Mouse (Mus musculus): Measurements from ENCODE around the gene Tmcc3. TPM values are rescaled to one million over a fixed set of nuclear protein-coding genes. Genes with fewer than 3 reads are reported as not detected.

Gene Tmcc3
- 13.2 and 13.6 TPM in 2 replicates for total RNA-seq (2021)
- long read RNA-seq, full-length matches to known transcripts, result 9 of 13 reads
- long read RNA-seq, partial matches to known transcripts, result 0 of 13 reads
- long read RNA-seq, other reads (novel, unspliced or antisense), result 4 of 13 reads

- DNase-seq, result no peak
Observed at GRCm38 (mm10) chr10:94311511-94312006, at the start of gene Tmcc3. Tmcc3 (plus strand) TSS chr10:94311949.

DNA sequence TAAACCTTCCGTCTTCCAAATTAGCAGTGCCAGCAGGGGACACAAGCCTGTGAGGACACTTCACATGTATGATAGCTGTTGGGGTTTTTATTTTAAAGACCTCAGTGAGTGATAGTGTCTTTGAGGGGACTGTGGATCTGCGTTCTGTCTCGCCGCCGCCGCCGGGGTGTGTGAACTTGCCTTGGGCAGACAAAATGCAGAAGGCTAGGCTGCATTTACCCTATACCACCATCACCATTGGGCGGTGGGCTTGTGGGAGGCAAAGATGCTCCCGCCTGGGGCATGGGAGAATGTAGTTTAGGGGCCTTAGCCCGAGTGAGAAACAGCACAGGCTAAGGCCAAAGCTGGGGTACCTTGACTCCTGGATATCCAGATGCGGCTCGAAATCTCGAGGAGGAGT, 49.1 kb upstream of the Tmcc3 start:
- no peak for DNase-seq

DNA sequence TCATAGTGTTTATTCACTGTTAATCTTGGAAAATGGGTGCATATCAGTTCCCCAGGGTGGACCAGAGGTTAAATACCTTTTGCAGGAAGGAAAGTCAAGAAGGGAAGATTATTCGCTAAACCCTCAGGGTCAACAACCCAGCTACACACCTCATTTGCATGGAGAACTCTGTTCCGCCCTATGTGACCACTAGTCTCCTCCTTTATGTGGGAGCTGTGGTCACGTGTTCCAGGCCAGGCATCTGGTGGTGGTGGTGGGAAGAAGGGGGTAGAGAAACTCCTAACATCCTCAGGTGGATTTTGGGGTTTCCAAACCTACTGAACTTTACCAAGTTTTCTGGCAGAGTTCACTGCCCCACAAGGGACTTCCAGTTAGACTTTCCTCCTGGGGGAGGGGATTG, 48.5 kb upstream of the Tmcc3 start:
- no peak for DNase-seq

DNA sequence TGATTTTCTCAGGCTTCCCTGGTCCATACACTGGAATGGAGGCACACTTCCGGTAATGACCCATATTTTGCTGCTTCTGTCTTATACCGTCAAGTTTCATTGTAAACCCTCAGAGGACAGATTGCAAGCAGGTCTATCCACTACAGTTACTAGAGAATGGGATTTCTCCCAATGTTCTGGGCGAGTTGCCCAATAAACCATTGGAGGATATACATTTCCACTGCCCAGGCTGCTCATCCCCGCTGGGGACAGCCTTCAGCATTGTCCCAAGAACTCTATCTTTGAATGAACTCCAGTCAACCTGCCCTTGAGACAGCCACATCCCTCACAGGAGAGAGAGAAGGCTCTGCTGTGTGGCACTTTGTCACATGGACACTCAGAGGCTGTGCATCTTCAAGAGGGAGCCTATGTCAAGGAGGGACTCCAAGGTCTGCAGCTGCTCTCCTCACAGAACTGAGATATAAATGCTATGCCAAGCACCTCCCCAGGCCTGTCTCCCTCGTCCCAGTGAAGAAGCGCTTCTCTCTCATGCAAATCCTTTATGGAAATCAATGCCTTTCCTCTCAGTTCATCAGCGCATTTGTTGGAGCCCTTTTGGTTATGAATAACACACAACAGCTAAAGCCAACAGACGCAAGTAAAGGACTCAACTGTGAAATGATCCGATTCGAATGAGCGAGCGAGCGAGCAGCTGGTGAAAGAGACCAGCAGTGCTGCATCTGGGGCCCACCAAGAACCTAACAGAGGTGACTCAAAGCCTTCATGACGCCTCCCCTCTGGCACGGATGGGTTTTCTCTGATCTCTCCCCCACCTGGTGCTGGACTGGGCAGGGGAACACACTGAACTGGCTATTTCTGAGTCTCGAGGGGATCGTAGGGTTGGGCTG, 45.9 kb upstream of the Tmcc3 start:
- no peak for DNase-seq

- no peak for DNase-seq
Observed at GRCm38 (mm10) chr10:94275321-94275720, 36.4 kb upstream of the Tmcc3 start.

- DNase-seq, result no peak
Observed at GRCm38 (mm10) chr10:94276511-94276910, 35.2 kb upstream of the Tmcc3 start.

DNA sequence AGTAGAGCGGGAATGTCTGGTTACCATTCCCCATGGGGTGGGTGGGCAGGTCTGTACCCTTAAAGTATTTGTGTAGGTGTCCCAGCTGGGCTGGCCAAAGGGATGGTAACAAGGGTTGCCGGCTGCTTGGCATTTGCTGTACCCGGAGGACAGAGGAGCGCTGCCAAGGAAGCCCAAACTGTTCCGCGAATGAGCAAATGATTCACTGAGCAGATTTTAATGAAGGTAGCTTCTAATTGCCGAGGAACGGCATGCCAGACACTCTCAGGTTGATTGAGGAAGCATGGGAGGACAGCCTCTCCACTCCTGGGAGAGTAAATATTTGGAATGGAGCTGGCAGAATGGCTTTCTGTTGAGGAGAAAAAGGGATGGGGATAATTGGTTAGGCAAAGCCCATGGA, 29.6 kb upstream of the Tmcc3 start:
- DNase-seq, result no peak

- DNase-seq, result no peak
Observed at GRCm38 (mm10) chr10:94282797-94283196, 29.0 kb upstream of the Tmcc3 start.

- DNase-seq, result no peak
Observed at GRCm38 (mm10) chr10:94294437-94294836, 17.3 kb upstream of the Tmcc3 start.

DNA sequence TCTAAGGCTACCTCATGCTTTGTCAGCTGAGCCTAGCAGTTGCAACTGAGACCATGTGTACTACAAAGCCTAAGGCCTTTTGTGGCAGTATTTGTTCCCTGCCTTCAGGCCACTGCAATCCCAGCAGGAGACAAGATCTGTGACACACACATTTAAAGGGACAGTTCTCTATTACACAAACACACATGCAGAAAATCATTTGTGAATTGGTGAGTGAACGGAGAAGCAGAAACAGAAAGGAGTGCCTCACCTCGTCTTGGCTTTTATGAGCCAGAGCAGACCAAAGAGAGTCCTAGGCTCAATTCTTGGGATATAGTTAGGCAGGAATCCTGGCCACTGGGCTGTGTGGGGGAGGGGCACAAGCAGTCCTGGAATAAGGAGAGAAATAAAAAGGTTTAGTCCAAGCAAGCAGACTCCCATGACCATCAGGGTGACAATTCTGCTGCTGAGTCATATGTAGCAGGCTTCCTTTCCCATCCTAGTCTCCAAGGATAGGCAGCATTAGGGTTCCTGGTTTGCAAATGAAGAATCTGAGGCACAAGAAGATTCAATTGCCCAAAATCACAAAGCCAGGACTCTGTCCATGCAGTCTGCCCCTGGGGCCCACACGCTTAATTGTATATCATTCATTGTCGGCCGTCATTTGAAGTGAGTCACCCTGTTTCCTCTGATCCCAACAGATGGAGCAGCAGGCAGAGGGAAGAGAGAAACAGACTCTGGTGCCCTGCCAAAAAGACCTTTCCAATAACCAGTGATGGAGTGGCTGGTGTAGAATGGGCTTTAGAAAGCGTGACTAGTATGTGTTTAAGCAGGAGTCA, 16.6 kb upstream of the Tmcc3 start:
- no peak for DNase-seq

- no peak for DNase-seq
Observed at GRCm38 (mm10) chr10:94295923-94296605, 15.7 kb upstream of the Tmcc3 start.

DNA sequence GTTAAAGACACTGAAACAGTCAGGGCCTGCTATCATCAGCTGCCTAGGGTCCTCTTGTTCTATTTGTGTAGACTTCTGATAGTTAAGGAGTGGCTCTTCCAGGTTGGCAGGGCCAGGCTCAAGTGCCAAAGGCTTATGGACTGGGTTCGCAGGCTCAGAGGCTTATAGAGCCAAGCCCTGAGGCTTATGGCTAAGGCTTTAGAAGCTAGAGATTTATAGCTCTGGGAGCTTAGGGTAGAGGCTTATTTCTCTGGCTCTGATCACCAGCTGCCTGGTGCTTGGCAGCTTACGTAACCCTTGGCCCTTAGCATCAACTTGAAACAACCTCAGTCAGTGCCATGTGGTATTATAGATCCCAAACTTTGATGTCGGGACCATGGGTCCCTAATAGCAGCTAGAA, 13.3 kb upstream of the Tmcc3 start, which contains the start of gene Gm4792:
TSS of gene Gm4792 (minus strand) at position 233 of the 400 bp plus-strand sequence.
- no peak for DNase-seq

DNA sequence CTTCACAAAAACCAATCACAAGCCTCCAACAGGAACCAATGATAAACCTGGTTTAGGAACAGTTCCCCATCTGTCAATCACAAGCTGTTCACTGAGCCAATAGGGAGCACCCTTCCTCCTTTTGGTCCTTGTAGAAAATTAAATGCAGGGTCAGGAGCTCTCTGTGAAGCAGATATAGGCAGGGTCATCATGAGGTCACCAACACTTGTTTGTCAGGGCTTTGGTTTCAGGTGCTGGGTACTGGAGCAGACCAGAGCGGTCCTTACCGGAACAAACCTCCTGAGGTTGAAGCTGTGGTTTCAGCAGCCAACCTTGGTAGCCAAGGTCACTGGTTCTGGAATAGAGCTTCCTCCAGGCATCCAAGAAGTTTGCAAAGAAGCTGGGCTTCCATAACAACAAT, 12.4 kb upstream of the Tmcc3 start:
- no peak for DNase-seq

- no peak for DNase-seq
Observed at GRCm38 (mm10) chr10:94304064-94304657, 7.6 kb upstream of the Tmcc3 start.

DNA sequence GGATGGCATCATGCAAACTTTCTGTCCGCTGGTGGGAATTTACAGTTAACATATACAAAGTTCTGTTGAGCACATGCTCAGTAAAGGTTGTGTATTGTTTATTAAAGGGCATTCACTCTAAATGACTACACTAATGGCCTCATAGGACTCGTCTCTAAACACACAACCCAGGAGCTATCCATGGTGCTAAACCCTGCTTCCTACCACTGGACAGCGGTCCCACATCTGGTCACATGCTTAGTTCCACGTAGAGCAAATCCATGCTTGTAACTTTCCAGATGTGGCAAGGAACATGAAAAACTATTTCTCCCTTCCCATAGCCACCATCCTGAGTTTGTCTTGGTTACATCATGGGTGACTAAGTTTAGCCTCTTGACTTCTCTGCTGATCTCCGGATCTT, 6.2 kb upstream of the Tmcc3 start:
- no peak for DNase-seq

DNA sequence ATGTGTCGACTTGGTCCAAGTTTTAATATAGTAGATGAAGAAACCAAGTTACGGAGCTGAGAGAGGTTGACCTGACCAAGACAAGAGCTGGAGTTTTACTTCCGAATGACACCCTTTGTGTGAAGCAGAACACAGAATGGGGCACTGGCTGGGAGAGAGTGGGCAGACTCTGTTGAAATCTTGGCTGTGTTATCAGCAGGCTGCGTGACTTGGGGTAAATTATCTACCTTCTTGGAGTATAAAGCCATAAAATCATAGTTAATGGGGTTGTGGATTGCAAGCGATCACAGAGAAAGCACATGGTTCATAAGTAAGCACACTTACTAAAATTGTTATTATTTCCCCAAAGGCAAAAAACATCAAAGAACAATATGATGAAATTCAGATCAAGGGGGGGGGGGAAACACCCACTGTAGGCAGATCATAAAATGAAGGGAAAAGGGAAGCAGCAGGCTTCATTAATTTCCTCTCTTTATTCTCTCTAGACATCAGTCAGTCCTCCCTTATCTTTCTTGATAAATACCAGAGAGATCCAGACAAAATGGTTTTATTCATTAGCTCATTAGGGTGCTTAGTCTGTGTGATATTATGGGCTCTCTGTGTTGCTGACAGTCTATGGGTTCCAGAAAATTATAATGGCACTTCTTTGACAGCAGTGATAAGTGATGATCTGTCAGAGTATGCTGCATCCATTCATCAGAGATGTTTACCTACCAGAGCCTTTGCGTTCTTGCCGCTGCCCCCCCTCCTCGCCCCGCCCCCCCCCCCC, 1.1 kb upstream of the Tmcc3 start:
- no peak for DNase-seq

DNA sequence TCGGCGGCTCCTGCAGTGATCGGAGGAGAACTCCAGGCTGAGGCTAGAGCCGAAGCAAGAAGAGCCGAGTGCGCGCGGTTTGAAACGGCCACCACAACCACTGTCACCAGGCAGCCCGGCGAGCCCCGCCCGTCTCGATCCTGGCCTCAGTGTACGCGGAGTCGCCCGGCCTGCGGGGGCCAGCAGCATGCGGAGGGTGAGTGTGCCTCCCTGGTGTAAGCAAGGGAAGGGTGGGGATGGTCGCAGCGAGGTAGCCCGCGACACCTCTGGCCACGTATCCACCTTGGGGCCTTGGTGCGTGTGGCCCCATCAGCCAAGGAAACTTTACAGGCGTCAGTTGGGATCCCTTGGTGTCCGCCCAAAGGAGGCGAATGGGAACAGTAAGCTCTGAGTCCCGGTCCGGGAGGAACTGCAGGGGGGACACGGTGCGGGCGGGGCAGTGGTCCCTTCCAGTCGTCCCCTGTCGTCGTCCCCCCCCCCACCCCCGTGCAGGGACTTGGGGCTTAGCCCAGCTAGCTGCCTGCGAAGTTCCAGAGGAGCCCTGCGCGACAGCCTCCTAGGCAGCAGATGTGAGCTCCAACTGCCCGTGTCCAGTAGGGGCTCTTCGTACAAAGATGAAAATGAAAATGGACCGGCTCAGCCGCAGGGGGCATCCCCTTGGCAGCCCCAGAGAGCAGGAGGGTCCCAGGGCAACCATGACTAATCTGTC, 412 bp downstream of the Tmcc3 start:
- DNase-seq, result peak; percentile 45

- no peak for DNase-seq
Observed at GRCm38 (mm10) chr10:94313146-94313545, 1.4 kb downstream of the Tmcc3 start.

DNA sequence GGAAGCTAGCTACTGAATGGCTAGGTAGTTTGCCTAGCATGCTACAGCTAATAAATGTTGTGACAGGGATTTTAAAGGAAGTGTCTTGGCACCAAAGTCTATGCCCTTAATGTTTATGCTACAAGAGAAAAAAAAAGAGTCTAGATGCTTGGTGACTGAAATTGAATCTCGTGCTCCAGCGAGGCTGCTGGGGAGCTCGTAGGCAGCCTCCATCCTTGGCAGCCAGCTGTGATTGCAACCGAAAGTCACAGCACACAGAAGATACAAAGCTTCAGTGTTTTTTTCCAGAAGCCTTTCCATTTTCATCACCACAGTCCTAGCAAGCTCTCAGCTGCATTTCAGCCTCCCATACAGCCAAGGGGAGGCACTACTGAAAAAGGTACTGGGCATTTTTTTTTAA, 6.8 kb downstream of the Tmcc3 start:
- no peak for DNase-seq

DNA sequence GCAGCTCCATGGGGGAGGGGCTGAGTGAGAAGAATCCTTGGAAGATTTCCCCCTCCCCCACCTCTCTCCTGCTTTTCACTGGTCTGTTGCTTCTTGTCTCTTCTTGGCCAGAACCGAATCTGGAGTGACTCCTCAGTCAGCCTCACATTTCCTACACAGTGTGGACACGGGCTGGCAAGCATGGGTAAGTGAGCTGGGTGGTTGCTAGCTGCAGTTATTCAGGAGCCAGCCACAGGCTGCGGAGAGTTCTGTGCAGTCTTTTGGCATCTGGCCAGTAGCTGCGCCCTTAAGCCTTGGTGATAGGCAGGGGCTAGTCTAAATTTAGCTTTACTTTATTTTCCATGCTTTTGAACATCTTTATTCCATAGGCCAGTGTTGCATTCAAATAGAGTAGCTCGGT, 18.2 kb downstream of the Tmcc3 start:
- DNase-seq, result peak; percentile 42

Measured in adrenal gland, postnatal 25 days (tissue).